Mouse (Mus musculus) G1E-ER4 (cell line): ENCODE data around the gene Chrnb1. TPM values are rescaled to one million over a fixed set of nuclear protein-coding genes. Genes with fewer than 3 reads are reported as not detected.

Source experiments
- GATA1 ChIP-seq: IDR thresholded peaks from one replicate; pipeline ENCODE4 v1.8.0; 2012; ENCODE audit warnings: low read length, inconsistent platforms
- polyA plus RNA-seq: library from polyadenylated mRNA; stranded (reverse); fragments of >175 nt; gene quantifications from 2 replicates; pipeline ENCODE4 v1.2.3, GENCODE M21; 2012

Gene Chrnb1
- polyA plus RNA-seq, 1 experiment = 0.11 TPM

DNA sequence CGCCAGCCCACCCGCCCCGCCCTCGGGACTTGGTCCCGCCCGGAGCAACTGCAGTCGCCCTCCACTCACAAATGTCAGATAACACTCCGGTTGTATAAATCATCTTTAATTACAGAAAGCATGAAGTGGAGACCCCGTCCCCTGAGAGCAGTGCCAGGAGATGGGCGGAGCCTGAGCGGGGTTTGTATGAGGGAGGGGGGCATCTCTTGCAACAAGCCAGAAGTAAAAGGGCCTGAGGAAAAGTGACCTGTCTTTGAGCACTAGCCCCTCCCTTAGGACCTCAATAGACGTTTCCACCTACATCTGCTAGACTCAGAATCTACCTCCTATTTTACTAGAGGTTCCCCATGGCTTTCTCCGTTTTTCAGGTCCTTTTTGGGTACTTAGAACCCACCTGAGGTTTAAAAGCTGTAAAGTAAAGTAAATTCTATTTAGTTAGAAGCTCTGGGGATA lies 266 bp upstream of the Chrnb1 start:
- no peak for TF ChIP-seq GATA1

GRCm38 (mm10) chr11:69793429-69793828 lies 2.3 kb downstream of the Chrnb1 start:
- TF ChIP-seq GATA1 = no peak

GRCm38 (mm10) chr11:69791420-69791819 lies 4.3 kb downstream of the Chrnb1 start:
- TF ChIP-seq GATA1 = no peak

DNA sequence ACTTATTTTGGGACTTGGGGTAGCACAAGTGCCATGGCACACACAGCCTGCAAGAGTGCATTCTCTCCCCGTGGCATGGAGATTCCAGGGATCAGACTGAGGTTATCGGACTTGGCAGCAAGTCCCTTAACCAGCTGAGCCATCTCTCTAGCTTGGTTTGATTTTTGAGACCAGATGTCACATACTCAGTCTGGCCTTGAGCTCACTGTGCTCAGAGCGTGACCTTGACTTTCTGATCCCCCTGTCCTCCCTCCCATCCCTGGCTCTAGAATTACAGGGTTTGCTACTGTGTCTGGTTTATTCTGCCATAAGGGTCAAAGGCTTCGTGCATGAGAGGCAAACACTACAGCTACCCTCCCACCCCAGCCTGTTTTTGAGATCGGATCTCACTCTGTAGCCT lies 6.3 kb downstream of the Chrnb1 start:
- TF ChIP-seq GATA1 = no peak

- no peak for TF ChIP-seq GATA1
These were observed 8.4 kb downstream of the Chrnb1 start for GRCm38 (mm10) chr11:69787306-69787705.

- TF ChIP-seq GATA1 = no peak
These were observed 10.9 kb downstream of the Chrnb1 start for GRCm38 (mm10) chr11:69784793-69785272.

- TF ChIP-seq GATA1 = no peak
These were observed 13.9 kb downstream of the Chrnb1 start for GRCm38 (mm10) chr11:69781828-69782227.

DNA sequence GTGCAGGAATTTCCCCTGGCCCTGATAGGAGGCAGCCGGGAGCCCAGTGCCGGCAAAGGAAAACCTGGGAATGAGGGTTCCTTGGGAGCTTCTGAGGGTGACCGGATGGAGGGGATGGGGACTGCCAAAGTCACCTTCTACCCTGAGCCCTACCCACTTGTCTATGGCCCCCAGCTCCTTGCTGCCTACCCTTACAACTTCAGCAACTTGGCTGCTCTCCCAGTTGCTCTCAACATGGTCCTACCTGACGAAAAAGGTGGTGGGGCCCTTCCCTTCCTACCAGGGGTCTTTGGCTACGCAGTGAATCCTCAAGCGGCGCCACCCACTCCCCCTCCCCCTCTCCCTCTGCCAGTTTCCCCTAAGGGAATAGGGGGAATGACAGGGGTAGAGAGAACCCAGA lies 16.8 kb downstream of the Chrnb1 start:
- TF ChIP-seq GATA1 = no peak

DNA sequence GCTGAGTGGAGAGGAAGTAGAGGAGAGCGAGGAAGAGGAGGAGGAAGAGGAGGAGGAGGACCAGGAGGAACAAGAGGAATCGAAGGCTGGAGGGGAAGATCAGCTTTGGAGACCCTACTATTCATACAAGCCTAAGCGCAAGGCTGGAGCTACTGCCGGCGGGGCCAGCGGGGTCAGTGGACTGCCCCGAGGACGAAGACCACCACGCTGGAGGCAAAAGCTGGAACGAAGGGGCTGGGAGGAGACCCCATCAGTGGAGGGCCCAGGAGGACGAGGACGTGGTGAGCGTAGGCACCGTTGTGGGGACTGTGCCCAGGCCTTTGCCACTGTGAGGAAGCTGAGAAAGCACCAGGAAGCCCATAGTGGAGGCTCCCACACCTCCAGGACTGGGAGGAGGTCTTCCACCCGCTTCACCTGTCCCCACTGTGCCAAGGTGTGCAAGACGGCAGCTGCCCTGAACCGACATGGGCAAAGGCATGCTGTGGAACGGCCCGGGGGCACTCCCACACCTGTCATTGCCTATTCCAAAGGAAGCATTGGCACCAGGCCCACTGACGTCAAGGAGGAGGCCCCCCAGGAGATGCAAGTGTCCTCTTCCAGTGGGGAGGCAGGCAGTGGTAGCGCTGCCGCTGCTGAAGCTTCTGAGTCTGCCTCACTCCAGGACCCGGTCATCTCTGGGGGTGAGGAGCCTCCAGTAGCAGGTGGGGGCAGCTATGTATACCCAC lies 17.3 kb downstream of the Chrnb1 start:
- no peak for TF ChIP-seq GATA1

- no peak for TF ChIP-seq GATA1
These were observed 18.1 kb downstream of the Chrnb1 start for GRCm38 (mm10) chr11:69777504-69778257.

GRCm38 (mm10) chr11:69776488-69776887 lies 19.3 kb downstream of the Chrnb1 start:
- no peak for TF ChIP-seq GATA1

DNA sequence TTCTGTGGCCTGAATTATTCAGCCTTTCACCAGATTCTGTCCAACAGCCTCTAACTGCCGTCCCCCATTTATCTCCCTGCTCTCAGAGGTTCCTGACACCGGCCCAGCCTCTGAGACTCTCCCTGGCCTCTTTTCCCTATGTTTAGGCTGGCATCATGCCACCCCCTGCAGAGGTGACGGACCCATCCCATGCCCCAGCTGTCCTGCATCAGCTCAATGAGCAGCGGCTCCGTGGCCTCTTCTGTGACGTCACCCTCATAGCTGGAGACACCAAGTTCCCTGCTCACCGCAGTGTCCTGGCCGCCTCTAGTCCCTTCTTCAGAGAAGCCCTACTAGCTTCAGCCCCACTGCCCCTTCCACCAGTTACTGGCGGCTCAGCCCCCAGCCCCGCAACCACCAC lies 20.0 kb downstream of the Chrnb1 start:
- TF ChIP-seq GATA1 = no peak

DNA sequence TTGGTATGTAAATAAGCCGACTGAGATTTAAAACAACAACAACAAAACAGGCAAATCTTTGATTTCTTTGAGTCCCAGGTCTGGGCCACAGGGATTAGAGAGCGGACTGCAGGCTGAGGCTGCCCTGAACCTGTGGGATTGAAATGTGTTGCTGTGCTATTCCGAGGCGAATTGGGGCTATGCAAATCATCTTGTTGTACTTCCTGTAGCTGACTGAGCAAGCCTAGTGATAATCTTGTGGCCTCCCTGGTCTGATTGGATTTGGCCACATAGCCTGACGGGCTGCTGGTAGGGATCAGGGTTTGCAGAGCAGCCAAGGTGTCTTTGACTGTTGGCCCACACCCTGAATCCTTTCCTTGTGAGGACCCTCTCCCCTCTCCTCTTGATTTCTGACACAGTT lies 20.8 kb downstream of the Chrnb1 start:
- no peak for TF ChIP-seq GATA1

- no peak for TF ChIP-seq GATA1
These were observed 28.2 kb downstream of the Chrnb1 start for GRCm38 (mm10) chr11:69767625-69767909.

- no peak for TF ChIP-seq GATA1
These were observed 28.7 kb downstream of the Chrnb1 start for GRCm38 (mm10) chr11:69766872-69767624.

- TF ChIP-seq GATA1 = no peak
These were observed 29.6 kb downstream of the Chrnb1 start for GRCm38 (mm10) chr11:69766126-69766609.
